Mouse (Mus musculus) gonadal fat pad, adult 2 months (tissue): ENCODE results near the gene Trim38. TPM values are rescaled to one million over a fixed set of nuclear protein-coding genes. Genes with fewer than 3 reads are reported as not detected.
"Not testable (repeated sequence)": the region's sequence is repeated elsewhere in the genome, so short reads cannot be mapped to it uniquely, and the experiment has no call there.

Experiments used
- DNase-seq: peaks from one replicate; pipeline ENCODE4 v3.0.0-alpha.2; 2012; ENCODE audit warnings: low read depth
- polyA plus RNA-seq: library from polyadenylated mRNA; depleted of rRNA; stranded (reverse); fragments of >200 nt; gene quantifications from 2 replicates; pipeline ENCODE4 v1.2.3, GENCODE M21; 2012

Trim38 gene
- polyA plus RNA-seq, 1 experiment, result 0.16 TPM

- not testable (repeated sequence) for DNase-seq
Observed at GRCm38 (mm10) chr13:23746201-23747080, 23.3 kb upstream of the Trim38 start, which contains the start of gene Hist1h2bb. Gene Hist1h2bb (plus strand): TSS chr13:23746734.

- DNase-seq, result no peak
Observed at GRCm38 (mm10) chr13:23747081-23747891, 22.4 kb upstream of the Trim38 start.

- DNase-seq, result no peak
Observed at GRCm38 (mm10) chr13:23747892-23748288, 21.8 kb upstream of the Trim38 start.

DNA sequence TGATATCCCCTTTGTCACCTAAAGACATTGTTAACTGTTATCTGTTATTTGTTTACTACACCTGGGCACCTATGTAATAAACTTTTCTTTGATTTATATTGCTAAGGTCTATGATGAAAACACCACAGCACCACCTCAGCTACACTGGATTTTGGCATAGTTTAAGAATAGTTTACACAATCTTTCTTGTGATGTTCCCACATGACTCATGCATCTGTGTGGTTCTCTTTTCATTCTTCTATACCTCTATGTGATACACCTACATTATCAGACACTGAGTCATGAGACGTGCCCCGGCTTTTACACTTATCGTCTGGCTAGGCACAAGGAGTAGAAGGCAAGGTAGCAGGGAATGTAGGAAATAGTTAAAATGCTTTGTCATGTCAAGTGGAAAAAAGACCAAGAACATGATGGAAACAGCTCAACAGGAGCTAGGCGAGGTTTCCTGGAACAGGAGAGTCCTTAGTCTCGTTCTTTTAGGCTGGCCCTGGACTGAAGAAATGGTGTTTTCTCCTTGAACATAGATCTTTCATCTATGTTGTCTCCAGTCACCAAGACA, 20.1 kb upstream of the Trim38 start:
- DNase-seq, result no peak

GRCm38 (mm10) chr13:23750839-23751477, 18.8 kb upstream of the Trim38 start, which contains the start of gene Hist1h2ab:
Gene Hist1h2ab (plus strand): TSS chr13:23751126.
- DNase-seq, result not testable (repeated sequence)

DNA sequence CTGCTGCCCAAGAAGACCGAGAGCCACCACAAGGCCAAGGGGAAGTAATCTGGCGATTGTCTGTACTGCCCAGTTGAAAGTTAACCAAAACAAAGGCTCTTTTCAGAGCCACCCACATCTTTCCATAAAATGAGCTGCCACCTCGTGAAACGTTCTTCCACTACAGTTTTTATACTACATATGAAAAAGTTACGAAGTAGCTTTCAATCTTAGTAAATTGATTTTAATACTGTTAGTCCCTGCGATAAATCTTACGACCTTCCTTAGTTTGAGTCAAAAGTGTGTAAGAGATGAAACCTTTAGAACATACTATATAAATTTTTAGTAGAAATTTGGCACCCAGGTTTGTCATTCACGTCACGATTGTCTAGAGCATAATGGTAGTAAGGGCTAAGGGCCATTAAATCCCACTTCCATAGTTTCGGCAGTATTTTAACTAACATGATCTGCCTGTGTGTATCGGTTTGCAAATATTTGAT, 18.2 kb upstream of the Trim38 start:
- DNase-seq, result no peak

DNA sequence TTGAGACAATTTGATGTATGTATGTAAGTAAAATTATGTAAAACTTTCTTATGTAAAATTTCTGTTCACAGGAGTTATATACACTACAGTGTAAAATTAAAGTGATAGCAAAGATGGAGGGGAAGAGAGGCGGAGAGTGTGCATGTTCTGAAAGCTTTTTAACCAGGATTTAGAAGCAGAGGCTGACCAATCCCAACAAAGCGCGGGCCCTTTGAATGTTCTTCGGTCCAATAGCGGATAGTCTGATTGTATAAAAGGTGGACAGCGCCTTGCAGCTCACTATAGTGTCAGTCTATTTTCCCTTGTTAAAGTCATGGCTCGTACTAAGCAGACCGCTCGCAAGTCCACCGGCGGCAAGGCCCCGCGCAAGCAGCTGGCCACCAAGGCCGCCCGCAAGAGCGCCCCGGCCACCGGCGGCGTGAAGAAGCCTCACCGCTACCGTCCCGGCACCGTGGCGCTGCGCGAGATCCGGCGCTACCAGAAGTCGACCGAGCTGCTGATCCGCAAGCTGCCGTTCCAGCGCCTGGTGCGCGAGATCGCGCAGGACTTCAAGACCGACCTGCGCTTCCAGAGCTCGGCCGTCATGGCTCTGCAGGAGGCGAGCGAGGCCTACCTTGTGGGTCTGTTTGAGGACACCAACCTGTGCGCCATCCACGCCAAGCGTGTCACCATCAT, 17.5 kb upstream of the Trim38 start, which contains the start of gene Hist1h3b:
Gene Hist1h3b, plus strand, starts transcription at position 201 of the 675 bp plus-strand sequence.
- DNase-seq, result not testable (repeated sequence)

GRCm38 (mm10) chr13:23752742-23753172, 17.0 kb upstream of the Trim38 start:
- no peak for DNase-seq

DNA sequence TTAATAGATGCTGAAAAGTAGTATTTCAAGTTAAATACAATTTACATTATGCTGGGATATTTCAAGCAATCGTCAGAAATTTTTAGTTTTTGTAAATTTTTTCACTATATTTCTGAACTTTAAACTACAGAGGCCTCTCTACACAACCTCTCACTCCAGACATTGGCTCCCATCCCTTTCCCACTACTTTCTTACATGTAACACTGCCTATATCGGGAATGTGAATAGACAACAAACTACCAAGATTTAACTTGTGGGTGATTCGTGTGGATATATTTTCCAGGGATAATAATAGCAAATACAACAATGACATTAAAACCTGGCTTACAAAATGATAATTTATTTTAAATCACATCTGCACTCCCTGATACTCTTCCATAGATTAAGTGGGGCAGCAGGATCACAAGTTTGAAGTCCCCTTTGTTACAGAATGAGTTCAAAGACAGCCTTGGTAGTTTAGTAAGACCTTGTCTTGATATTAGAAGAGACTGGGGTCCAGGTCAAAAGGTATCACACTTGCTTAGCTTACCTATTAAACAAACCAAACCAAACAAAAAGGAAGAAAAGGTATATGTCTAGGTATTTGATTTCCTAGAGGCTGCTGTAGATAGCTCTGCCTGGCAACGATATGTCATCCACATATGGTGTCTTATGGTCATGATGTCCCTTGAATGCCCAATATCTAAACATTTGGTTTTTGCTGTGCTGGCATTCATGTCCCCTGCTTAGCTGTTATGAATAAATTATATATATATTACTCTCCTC, 16.2 kb upstream of the Trim38 start:
- DNase-seq, result no peak

DNA sequence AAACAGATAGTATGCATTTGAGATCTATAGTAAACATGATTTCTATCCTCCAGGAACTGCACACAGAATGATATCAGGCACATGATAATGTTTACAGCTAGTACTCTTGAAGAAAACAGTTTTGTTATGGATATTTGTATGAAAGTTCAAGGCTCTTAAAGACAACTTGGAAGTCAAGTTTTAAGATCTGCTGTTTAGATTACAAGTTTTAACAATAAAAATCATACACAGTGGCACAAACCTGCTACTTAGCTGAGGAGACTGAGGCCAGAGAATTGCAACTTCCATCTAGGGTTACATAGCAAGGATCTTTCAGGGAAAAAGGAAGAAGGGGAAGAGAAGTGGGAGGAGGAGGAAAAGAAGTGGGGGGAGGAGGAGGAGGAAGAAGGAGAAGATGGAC, 14.7 kb upstream of the Trim38 start:
- no peak for DNase-seq

DNA sequence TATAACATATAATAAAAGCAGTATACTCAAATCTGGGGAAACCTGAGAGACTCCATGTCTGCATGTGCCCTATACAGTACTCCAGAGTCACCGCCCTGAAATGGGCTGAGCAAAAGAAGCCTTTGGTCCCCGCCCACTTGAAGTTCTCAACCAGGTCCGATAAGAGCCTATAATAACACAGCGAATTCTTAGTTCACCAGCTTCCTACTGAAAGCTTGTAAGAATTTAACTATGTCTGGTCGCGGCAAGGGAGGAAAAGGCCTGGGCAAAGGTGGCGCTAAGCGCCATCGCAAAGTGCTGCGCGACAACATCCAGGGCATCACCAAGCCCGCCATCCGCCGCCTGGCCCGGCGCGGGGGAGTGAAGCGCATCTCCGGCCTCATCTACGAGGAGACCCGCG, 12.9 kb upstream of the Trim38 start, which contains the start of gene Hist1h4b:
Gene Hist1h4b, plus strand, starts transcription at position 224 of the 400 bp plus-strand sequence.
- no peak for DNase-seq

- DNase-seq, result no peak
Observed at GRCm38 (mm10) chr13:23757211-23757773, 12.4 kb upstream of the Trim38 start.

GRCm38 (mm10) chr13:23757921-23758320, 11.8 kb upstream of the Trim38 start:
- no peak for DNase-seq

DNA sequence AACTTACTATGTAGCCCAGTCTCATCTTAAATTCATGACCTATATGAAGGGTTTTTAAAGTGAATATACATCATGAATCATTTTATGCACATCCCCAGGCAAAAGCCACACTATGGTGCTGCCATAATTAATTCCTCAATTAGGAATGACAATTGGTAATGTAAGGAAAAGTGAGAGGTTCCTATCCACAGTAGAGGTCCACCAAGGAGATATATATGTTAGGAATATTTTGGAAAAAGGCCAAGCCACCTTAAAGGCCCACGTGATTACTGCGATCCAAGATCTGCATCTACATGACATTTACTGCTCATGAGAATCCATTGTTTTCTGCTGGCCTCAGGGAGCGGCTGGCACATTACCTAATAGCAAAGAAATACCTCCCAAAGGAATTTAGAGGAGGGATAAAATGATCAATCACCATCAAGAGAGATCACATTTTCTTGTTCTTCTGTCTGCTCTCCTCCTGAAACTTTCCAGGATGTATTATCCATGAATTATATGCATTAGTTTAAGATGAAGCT, 10.4 kb upstream of the Trim38 start:
- no peak for DNase-seq

- no peak for DNase-seq
Observed at GRCm38 (mm10) chr13:23759916-23760239, 9.8 kb upstream of the Trim38 start.

DNA sequence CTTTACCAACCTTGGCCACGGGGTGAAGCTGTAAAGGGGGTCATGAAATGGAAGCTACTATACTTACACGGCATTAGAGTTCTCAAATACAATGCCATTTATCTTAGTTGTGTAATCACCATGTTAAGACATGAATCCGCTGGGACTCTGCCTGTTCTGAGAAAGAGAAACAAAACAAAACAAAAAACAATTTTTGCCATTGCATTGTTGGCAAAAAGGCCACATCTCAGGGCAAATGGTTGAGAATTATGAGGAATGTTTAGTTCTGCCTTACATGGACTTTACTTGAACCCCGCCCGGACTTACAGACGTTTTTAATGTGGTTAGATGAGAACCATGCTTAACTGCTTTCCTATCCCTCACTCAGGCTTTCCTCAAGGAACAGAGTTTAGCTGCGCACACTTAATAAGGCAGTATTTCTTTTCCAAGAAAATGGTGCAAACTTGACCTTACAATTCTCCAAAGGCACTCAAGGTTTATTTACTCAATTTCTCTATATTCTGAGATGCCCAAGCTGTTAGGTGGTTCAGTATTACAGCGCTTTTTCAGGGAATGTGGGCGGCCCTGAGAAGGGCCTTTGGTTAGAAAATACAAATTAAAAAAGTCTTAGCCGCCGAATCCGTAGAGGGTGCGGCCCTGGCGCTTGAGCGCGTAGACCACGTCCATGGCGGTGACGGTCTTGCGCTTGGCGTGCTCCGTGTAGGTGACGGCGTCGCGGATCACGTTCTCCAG, 9.3 kb upstream of the Trim38 start:
- DNase-seq, result no peak

- no peak for DNase-seq
Observed at GRCm38 (mm10) chr13:23760972-23761864, 8.5 kb upstream of the Trim38 start, which contains the start of gene Hist1h4a. Gene Hist1h4a (minus strand): TSS chr13:23761230.
